Mouse (Mus musculus): ENCODE measurements around the gene Gzf1.
A peak's percentile ranks its signal among the peaks of the same experiment; 100 is the strongest.

The Gzf1 gene

DNA sequence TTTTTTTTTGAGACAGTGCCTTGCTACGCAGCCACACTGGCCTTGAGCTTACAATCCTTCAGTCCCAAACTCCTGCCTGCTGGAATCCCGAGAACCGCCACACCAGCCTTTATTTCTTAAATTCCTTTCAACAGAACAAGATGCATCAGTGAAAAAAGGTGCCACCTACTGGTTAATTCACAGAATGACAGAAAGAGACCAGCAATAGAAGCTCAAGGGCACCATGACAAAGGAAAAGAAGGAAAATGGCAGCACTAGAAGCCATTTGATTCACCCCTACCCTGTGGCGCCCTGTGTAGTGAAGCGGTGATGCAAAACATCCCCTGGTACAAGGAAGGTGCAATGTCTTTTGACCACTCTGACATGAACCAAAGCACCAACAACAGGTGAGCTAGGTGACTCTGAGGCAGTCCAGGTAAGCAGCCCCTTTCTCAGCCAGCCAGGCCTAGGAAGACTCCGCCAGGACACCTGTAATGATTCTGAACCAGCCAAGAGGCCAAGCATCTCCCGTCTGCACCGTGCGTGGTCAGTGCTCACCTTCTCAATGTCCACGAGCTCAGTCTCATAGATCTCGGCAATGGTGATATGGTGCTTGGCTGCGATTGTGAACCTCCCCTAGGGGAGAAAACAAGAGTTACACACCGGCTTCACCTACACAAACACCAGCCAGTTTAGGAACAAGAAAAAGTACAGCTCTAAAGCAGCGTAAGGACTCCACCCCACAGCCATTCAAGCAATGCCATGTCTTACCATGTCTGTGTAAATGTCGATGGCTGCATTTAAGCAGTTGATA, 25.8 kb downstream of the Gzf1 start:
- DNase-seq = no peak

DNA sequence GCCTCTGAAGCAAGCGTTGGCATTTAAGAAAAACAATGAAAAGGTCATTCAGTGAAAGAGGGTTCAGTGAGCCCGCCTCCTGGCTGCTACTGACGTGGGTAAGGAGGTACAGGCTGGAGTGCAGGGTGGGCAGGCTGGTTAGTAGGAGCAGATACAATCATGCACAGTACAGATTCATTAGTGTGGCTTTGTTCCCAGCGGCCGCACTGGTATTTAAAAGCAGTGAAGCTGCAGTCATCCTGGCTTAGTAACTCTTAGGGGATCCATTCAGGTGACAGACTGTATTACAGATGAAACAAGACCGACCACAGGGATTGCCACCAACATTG, 26.3 kb downstream of the Gzf1 start:
- DNase-seq = no peak

DNA sequence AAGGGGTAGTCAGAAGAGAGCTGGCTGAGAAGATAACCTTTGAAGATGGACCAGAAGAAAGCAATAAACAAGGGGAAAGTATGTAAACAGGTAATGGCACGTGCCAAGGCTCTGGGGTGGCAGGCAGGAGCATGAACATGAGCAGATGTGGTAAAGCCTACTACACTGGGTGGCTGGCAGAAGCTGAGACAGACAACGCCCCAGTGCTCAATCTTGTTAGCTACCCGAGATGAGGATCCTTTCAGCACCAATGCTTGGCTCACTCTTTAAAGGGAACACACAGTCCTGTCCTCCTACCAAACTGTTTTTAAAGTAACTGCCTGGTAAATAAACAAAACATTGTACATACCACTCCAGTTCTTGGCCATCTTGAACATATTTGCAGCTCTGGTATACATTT, 31.5 kb downstream of the Gzf1 start:
- DNase-seq = no peak

- no peak for DNase-seq
Observed at GRCm38 (mm10) chr2:148717072-148717471, 36.2 kb downstream of the Gzf1 start.

- no peak for DNase-seq
Observed at GRCm38 (mm10) chr2:148719271-148719995, 38.6 kb downstream of the Gzf1 start.

GRCm38 (mm10) chr2:148731614-148732326, 50.9 kb downstream of the Gzf1 start:
- peak in 1 of 2 experiments; percentile 5 for DNase-seq

DNA sequence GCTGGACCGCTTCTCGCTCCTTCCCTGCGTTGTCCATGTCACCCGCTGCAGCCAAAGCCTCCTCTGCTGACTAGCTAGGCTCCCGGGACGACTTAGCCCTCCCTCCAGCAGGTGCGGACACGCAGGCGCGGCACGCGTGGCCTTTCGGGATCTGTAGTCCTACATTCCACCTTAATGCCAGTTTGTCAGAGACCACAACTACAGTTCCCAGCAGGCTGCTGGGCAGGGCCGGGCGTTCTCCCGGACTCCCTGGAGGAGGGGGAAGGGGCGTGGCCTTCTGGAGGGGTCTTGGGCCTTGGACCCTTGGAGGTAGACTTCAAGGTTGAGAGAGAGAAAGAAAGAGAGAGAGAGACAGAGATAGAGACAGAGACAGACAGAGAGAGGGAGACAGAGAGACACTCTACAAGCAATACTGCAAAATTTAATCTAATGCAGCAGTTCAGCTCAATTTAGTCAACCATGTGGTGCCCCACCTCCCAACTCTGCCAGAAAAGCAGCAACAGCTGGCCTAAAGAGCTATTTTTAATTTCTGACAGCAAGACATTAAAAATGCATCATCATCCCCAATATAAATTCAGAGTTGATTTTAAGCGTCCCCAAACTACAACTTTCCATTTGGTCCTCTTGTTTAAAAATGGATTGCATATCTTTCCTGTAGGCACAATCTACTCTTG, 51.6 kb downstream of the Gzf1 start, which contains the start of gene Napb:
TSS of gene Napb (minus strand) at position 141 of the 674 bp plus-strand sequence.
- DNase-seq = peak; percentile 79 to 86

Data from thymus, postnatal 36 days (tissue).